Mouse (Mus musculus): ENCODE results near the gene Dnm3. TPM values are rescaled to one million over a fixed set of nuclear protein-coding genes. Genes with fewer than 3 reads are reported as not detected.

The Dnm3 gene
- polyA plus RNA-seq, 1 experiment from 2014 or later = 25.7 TPM

- WGBS = 98% methylated on average over 9 of the region's 9 CpGs
- peaks cover 9% of the 10 kb centered on the region; the same call in 1 of the 2 replicates for H3K4me1 ChIP-seq
- H3K36me3 ChIP-seq = no peaks in the 10 kb centered on the region
- no peak overlapping the region for H3K4me3 ChIP-seq
- no peak overlapping the region for H3K27ac ChIP-seq
- H3K4me2 ChIP-seq (replicated peaks) = no peak overlapping the region
- ATAC-seq (ENCODE audit: low FRiP score) = no peak
- no peaks in the 10 kb centered on the region for H3K9me3 ChIP-seq (replicated peaks)
- H3K27me3 ChIP-seq = no peaks in the 10 kb centered on the region
- H3K9ac ChIP-seq = no peak overlapping the region
Observed at GRCm38 (mm10) chr1:161970874-161971273, 507.0 kb downstream of the Dnm3 start.

- H3K4me2 ChIP-seq (replicated peaks) = peak within 1 kb of the TSS; percentile 59
- peaks cover 9% of the 10 kb centered on the region; the same call in 1 of the 2 replicates for H3K4me1 ChIP-seq
- H3K4me3 ChIP-seq = peak within 1 kb of the TSS; percentile 67
- ATAC-seq (ENCODE audit: low FRiP score) = peak; percentile 99
- no peaks in the 10 kb centered on the region for H3K36me3 ChIP-seq
- peak within 1 kb of the TSS; percentile 83 for H3K27ac ChIP-seq
- no peaks in the 10 kb centered on the region for H3K27me3 ChIP-seq
- 4% methylated on average over 38 of the region's 38 CpGs for WGBS
- no peaks in the 10 kb centered on the region for H3K9me3 ChIP-seq (replicated peaks)
- H3K9ac ChIP-seq = peak within 1 kb of the TSS; percentile 68
Observed at GRCm38 (mm10) chr1:161968589-161969407, 509.0 kb downstream of the Dnm3 start, which contains the start of gene Pigc. Pigc (plus strand) TSS chr1:161969186.

GRCm38 (mm10) chr1:161967936-161968335 lies 509.9 kb downstream of the Dnm3 start:
- Histone ChIP-seq H3K4me3 (no peak overlapping the region), H3K27ac (no peak overlapping the region), H3K27me3 (no peaks in the 10 kb centered on the region), H3K9ac (no peak overlapping the region), H3K4me2 (replicated peaks) (no peak overlapping the region), H3K9me3 (replicated peaks) (no peaks in the 10 kb centered on the region), H3K36me3 (no peaks in the 10 kb centered on the region), H3K4me1 (peaks cover 9% of the 10 kb centered on the region; the same call in 1 of the 2 replicates)
- WGBS = 83% methylated on average over 2 of the region's 2 CpGs
- no peak for ATAC-seq (ENCODE audit: low FRiP score)

- Histone ChIP-seq H3K4me2 (replicated peaks) (no peak overlapping the region), H3K9me3 (replicated peaks) (no peaks in the 10 kb centered on the region), H3K4me1 (no peaks in the 10 kb centered on the region), H3K36me3 (no peaks in the 10 kb centered on the region), H3K27me3 (no peaks in the 10 kb centered on the region), H3K9ac (no peak overlapping the region), H3K4me3 (no peak overlapping the region), H3K27ac (no peak overlapping the region)
- WGBS = 55% methylated on average over 3 of the region's 3 CpGs
- ATAC-seq (ENCODE audit: low FRiP score) = peak; percentile 66; the same call in 1 of the 2 replicates
Observed at GRCm38 (mm10) chr1:161962465-161963377, 515.1 kb downstream of the Dnm3 start.

- Histone ChIP-seq H3K4me1 (no peaks in the 10 kb centered on the region), H3K27me3 (no peaks in the 10 kb centered on the region), H3K27ac (no peak overlapping the region), H3K4me3 (no peak overlapping the region), H3K9ac (no peak overlapping the region), H3K36me3 (no peaks in the 10 kb centered on the region), H3K9me3 (replicated peaks) (no peaks in the 10 kb centered on the region), H3K4me2 (replicated peaks) (no peak overlapping the region)
- WGBS = 84% methylated on average over 19 of the region's 19 CpGs
- ATAC-seq (ENCODE audit: low FRiP score) = no peak
Observed at GRCm38 (mm10) chr1:161957964-161958950, 519.6 kb downstream of the Dnm3 start.

- no peaks in the 10 kb centered on the region for H3K36me3 ChIP-seq
- no peak overlapping the region for H3K4me3 ChIP-seq
- H3K9me3 ChIP-seq (replicated peaks) = no peaks in the 10 kb centered on the region
- H3K9ac ChIP-seq = no peak overlapping the region
- no peak for ATAC-seq (ENCODE audit: low FRiP score)
- no peak overlapping the region for H3K4me2 ChIP-seq (replicated peaks)
- H3K4me1 ChIP-seq = no peaks in the 10 kb centered on the region
- 70% methylated on average over 5 of the region's 5 CpGs for WGBS
- no peaks in the 10 kb centered on the region for H3K27me3 ChIP-seq
- H3K27ac ChIP-seq = no peak overlapping the region
Observed at GRCm38 (mm10) chr1:161955846-161956245, 522.0 kb downstream of the Dnm3 start.

GRCm38 (mm10) chr1:161952599-161952998 lies 525.2 kb downstream of the Dnm3 start:
- Histone ChIP-seq H3K9ac (no peak overlapping the region), H3K36me3 (no peaks in the 10 kb centered on the region), H3K4me3 (no peak overlapping the region), H3K27me3 (no peaks in the 10 kb centered on the region), H3K4me1 (no peaks in the 10 kb centered on the region), H3K27ac (no peak overlapping the region), H3K9me3 (replicated peaks) (no peaks in the 10 kb centered on the region), H3K4me2 (replicated peaks) (no peak overlapping the region)
- 71% methylated on average over 1 of the region's 1 CpGs for WGBS
- no peak for ATAC-seq (ENCODE audit: low FRiP score)

- Histone ChIP-seq H3K27me3 (no peaks in the 10 kb centered on the region), H3K4me3 (no peak overlapping the region), H3K36me3 (no peaks in the 10 kb centered on the region), H3K9ac (no peak overlapping the region), H3K9me3 (replicated peaks) (no peaks in the 10 kb centered on the region), H3K4me1 (no peaks in the 10 kb centered on the region), H3K4me2 (replicated peaks) (no peak overlapping the region), H3K27ac (no peak overlapping the region)
- 79% methylated on average over 5 of the region's 5 CpGs for WGBS
- no peak for ATAC-seq (ENCODE audit: low FRiP score)
Observed at GRCm38 (mm10) chr1:161951009-161951779, 526.6 kb downstream of the Dnm3 start.

- ATAC-seq (ENCODE audit: low FRiP score) = no peak
- 84% methylated on average over 2 of the region's 2 CpGs for WGBS
- Histone ChIP-seq H3K4me1 (no peaks in the 10 kb centered on the region), H3K4me3 (no peak overlapping the region), H3K9ac (no peak overlapping the region), H3K4me2 (replicated peaks) (no peak overlapping the region), H3K27me3 (no peaks in the 10 kb centered on the region), H3K9me3 (replicated peaks) (no peaks in the 10 kb centered on the region), H3K36me3 (no peaks in the 10 kb centered on the region), H3K27ac (no peak overlapping the region)
Observed at GRCm38 (mm10) chr1:161942082-161942481, 535.8 kb downstream of the Dnm3 start.

All from hindbrain, embryonic 12.5 days (tissue).